Mouse (Mus musculus): ENCODE results near the gene Ptcd2. TPM values are rescaled to one million over a fixed set of nuclear protein-coding genes. Genes with fewer than 3 reads are reported as not detected.
A peak's percentile ranks its signal among the peaks of the same experiment; 100 is the strongest.

Gene Ptcd2
- polyA plus RNA-seq, 1 experiment from 2014 or later, result 47.6 TPM

GRCm38 (mm10) chr13:99374191-99374590 lies 29.7 kb upstream of the Ptcd2 start:
- Histone ChIP-seq H3K9me3 (replicated peaks) (no peaks in the 10 kb centered on the region), H3K4me3 (no peak overlapping the region), H3K27me3 (no peaks in the 10 kb centered on the region), H3K4me1 (no peaks in the 10 kb centered on the region), H3K27ac (no peak overlapping the region), H3K36me3 (ENCODE audit: poor library complexity, severe bottlenecking) (0 out of 2 replicates have a peak, but pooled peaks cover 2% of the 10 kb centered on the region), H3K4me2 (no peak overlapping the region), H3K9ac (no peak overlapping the region)
- WGBS, result 93% methylated on average over 4 of the region's 4 CpGs
- ATAC-seq, result no peak

- Histone ChIP-seq H3K36me3 (ENCODE audit: poor library complexity, severe bottlenecking) (0 out of 2 replicates have a peak, but pooled peaks cover 2% of the 10 kb centered on the region), H3K27ac (no peak overlapping the region), H3K9me3 (replicated peaks) (no peaks in the 10 kb centered on the region), H3K4me2 (no peak overlapping the region), H3K27me3 (no peaks in the 10 kb centered on the region), H3K4me3 (no peak overlapping the region), H3K9ac (no peak overlapping the region), H3K4me1 (no peaks in the 10 kb centered on the region)
- ATAC-seq, result no peak
- WGBS, result 77% methylated on average over 7 of the region's 7 CpGs
Measured at GRCm38 (mm10) chr13:99373684-99374083, 29.2 kb upstream of the Ptcd2 start.

- WGBS, result 93% methylated on average over 5 of the region's 5 CpGs
- H3K4me3 ChIP-seq, result no peak overlapping the region
- peaks cover 4% of the 10 kb centered on the region; the same call in 1 of the 2 replicates for H3K36me3 ChIP-seq (ENCODE audit: poor library complexity, severe bottlenecking)
- no peak overlapping the region for H3K4me2 ChIP-seq
- no peak for ATAC-seq
- no peak overlapping the region for H3K27ac ChIP-seq
- no peaks in the 10 kb centered on the region for H3K27me3 ChIP-seq
- no peak overlapping the region for H3K9ac ChIP-seq
- H3K4me1 ChIP-seq, result no peaks in the 10 kb centered on the region
- no peaks in the 10 kb centered on the region for H3K9me3 ChIP-seq (replicated peaks)
Measured at GRCm38 (mm10) chr13:99371285-99371684, 26.8 kb upstream of the Ptcd2 start.

GRCm38 (mm10) chr13:99369103-99369502 lies 24.6 kb upstream of the Ptcd2 start:
- ATAC-seq, result no peak
- WGBS, result 82% methylated on average over 12 of the region's 12 CpGs
- H3K27ac ChIP-seq, result no peak overlapping the region; the same call in none of the 2 replicates

GRCm38 (mm10) chr13:99367554-99368174 lies 23.2 kb upstream of the Ptcd2 start:
- H3K9ac ChIP-seq, result no peak overlapping the region

More at GRCm38 (mm10) chr13:99369103-99369502, 24.6 kb upstream of the Ptcd2 start:
- peaks cover 22% of the 10 kb centered on the region; the same call in 1 of the 2 replicates for H3K36me3 ChIP-seq (ENCODE audit: poor library complexity, severe bottlenecking)
- H3K9me3 ChIP-seq (replicated peaks), result no peaks in the 10 kb centered on the region
- no peak overlapping the region for H3K4me3 ChIP-seq
- H3K9ac ChIP-seq, result no peak overlapping the region
- H3K4me2 ChIP-seq, result no peak overlapping the region
- H3K27me3 ChIP-seq, result no peaks in the 10 kb centered on the region
- no peaks in the 10 kb centered on the region for H3K4me1 ChIP-seq

GRCm38 (mm10) chr13:99366422-99367175 lies 22.1 kb upstream of the Ptcd2 start:
- H3K9me3 ChIP-seq (replicated peaks), result no peaks in the 10 kb centered on the region
- no peak overlapping the region for H3K4me2 ChIP-seq
- no peak overlapping the region for H3K9ac ChIP-seq
- H3K27me3 ChIP-seq, result no peaks in the 10 kb centered on the region
- H3K4me3 ChIP-seq, result no peak overlapping the region
- peaks cover 32% of the 10 kb centered on the region for H3K36me3 ChIP-seq (ENCODE audit: poor library complexity, severe bottlenecking)
- no peak overlapping the region for H3K27ac ChIP-seq
- WGBS, result 92% methylated on average over 5 of the region's 5 CpGs
- H3K4me1 ChIP-seq, result 0 out of 2 replicates have a peak, but pooled peaks cover 5% of the 10 kb centered on the region
- ATAC-seq, result no peak

More at GRCm38 (mm10) chr13:99367554-99368174, 23.2 kb upstream of the Ptcd2 start:
- Histone ChIP-seq H3K4me2 (no peak overlapping the region), H3K27ac (no peak overlapping the region), H3K4me3 (no peak overlapping the region), H3K27me3 (no peaks in the 10 kb centered on the region), H3K36me3 (ENCODE audit: poor library complexity, severe bottlenecking) (peaks cover 32% of the 10 kb centered on the region), H3K4me1 (0 out of 2 replicates have a peak, but pooled peaks cover 5% of the 10 kb centered on the region), H3K9me3 (replicated peaks) (no peaks in the 10 kb centered on the region)
- WGBS, result 86% methylated on average over 12 of the region's 12 CpGs
- no peak for ATAC-seq

- H3K9ac ChIP-seq, result no peak overlapping the region
- H3K4me3 ChIP-seq, result no peak overlapping the region
- 44% methylated on average over 4 of the region's 4 CpGs for WGBS
- peaks cover 38% of the 10 kb centered on the region for H3K36me3 ChIP-seq (ENCODE audit: poor library complexity, severe bottlenecking)
- ATAC-seq, result no peak
- peak overlapping the region; percentile 25; the same call in 1 of the 2 replicates for H3K27ac ChIP-seq
- 0 out of 2 replicates have a peak, but pooled peaks cover 5% of the 10 kb centered on the region for H3K4me1 ChIP-seq
- H3K4me2 ChIP-seq, result no peak overlapping the region
- H3K27me3 ChIP-seq, result no peaks in the 10 kb centered on the region
- no peaks in the 10 kb centered on the region for H3K9me3 ChIP-seq (replicated peaks)
Measured at GRCm38 (mm10) chr13:99363866-99364265, 19.4 kb upstream of the Ptcd2 start.

- 0 out of 2 replicates have a peak, but pooled peaks cover 5% of the 10 kb centered on the region for H3K4me1 ChIP-seq
- 85% methylated on average over 14 of the region's 14 CpGs for WGBS
- H3K4me2 ChIP-seq, result no peak overlapping the region
- no peak overlapping the region for H3K27ac ChIP-seq
- H3K9ac ChIP-seq, result no peak overlapping the region
- H3K4me3 ChIP-seq, result no peak overlapping the region
- no peaks in the 10 kb centered on the region for H3K27me3 ChIP-seq
- no peak for ATAC-seq
- peaks cover 17% of the 10 kb centered on the region for H3K36me3 ChIP-seq (ENCODE audit: poor library complexity, severe bottlenecking)
- H3K9me3 ChIP-seq (replicated peaks), result no peaks in the 10 kb centered on the region
Measured at GRCm38 (mm10) chr13:99358921-99359320, 14.4 kb upstream of the Ptcd2 start.

- WGBS, result 30% methylated on average over 9 of the region's 9 CpGs
- Histone ChIP-seq H3K9me3 (replicated peaks) (no peaks in the 10 kb centered on the region), H3K9ac (no peak overlapping the region), H3K4me3 (no peak overlapping the region), H3K4me1 (peaks cover 5% of the 10 kb centered on the region; the same call in 1 of the 2 replicates), H3K36me3 (ENCODE audit: poor library complexity, severe bottlenecking) (peaks cover 9% of the 10 kb centered on the region; the same call in 1 of the 2 replicates), H3K27me3 (no peaks in the 10 kb centered on the region), H3K4me2 (no peak overlapping the region), H3K27ac (no peak overlapping the region)
- no peak for ATAC-seq
Measured at GRCm38 (mm10) chr13:99356428-99357265, 12.1 kb upstream of the Ptcd2 start.

- Histone ChIP-seq H3K9me3 (replicated peaks) (no peaks in the 10 kb centered on the region), H3K27me3 (no peaks in the 10 kb centered on the region), H3K4me2 (no peak overlapping the region), H3K36me3 (ENCODE audit: poor library complexity, severe bottlenecking) (peaks cover 13% of the 10 kb centered on the region; the same call in 1 of the 2 replicates), H3K4me1 (peaks cover 5% of the 10 kb centered on the region; the same call in 1 of the 2 replicates), H3K9ac (no peak overlapping the region), H3K4me3 (no peak overlapping the region), H3K27ac (no peak overlapping the region)
- no peak for ATAC-seq
- WGBS, result 89% methylated on average over 7 of the region's 7 CpGs
Measured at GRCm38 (mm10) chr13:99355861-99356260, 11.4 kb upstream of the Ptcd2 start.

- Histone ChIP-seq H3K27ac (no peak overlapping the region), H3K4me2 (no peak overlapping the region), H3K9me3 (replicated peaks) (no peaks in the 10 kb centered on the region), H3K4me3 (no peak overlapping the region), H3K4me1 (peaks cover 5% of the 10 kb centered on the region; the same call in 1 of the 2 replicates), H3K27me3 (no peaks in the 10 kb centered on the region), H3K9ac (no peak overlapping the region), H3K36me3 (ENCODE audit: poor library complexity, severe bottlenecking) (peaks cover 14% of the 10 kb centered on the region)
- no peak for ATAC-seq
- 94% methylated on average over 6 of the region's 6 CpGs for WGBS
Measured at GRCm38 (mm10) chr13:99355072-99355471, 10.6 kb upstream of the Ptcd2 start.

All from forebrain, embryonic 13.5 days (tissue).